In genomic region chr10:120582497-120582896, GRCm38 (mm10) we compare ENCODE assay signal across 9 mouse cellular contexts.
DNase-seq lines count a peak whose midpoint lies in the region; ATAC-seq and TF ChIP-seq lines count a peak whose summit lies in the region.
"Had no signal": no experiment of that assay in that cellular context is flagged by ENCODE, and none has a peak within 500 bp of the region (broad histone marks: within the 10 kb centered on the region; RNA-seq: fewer than 3 reads in every experiment).

No protein-coding gene starts in this region.

- H3K9ac ChIP-seq in liver, adult 2 months (ENCODE audit: low read depth, low read length), result no peak overlapping the region
- H3K9ac ChIP-seq in liver, embryonic 11.5 days (ENCODE audit: low read depth, low read length), result no peak overlapping the region
- no peak overlapping the region for H3K9ac ChIP-seq in heart, embryonic 16.5 days (ENCODE audit: low read length)
- H3K9ac ChIP-seq in forebrain, embryonic 13.5 days, result no peak overlapping the region
- H3K9ac ChIP-seq: limb, embryonic 15.5 days had no signal

- POLR2A ChIA-PET in Patski (lab: Charles Lee), result interaction anchor here (0.5 kb wide), 1 partner anchor 273 kb away, joined by 3 read pairs; no protein-coding TSS in a partner anchor

- H3K36me3 ChIP-seq in liver, adult 2 months (ENCODE audit: control insufficient read depth, insufficient read depth, low read length), result no peaks in the 10 kb centered on the region
- no peaks in the 10 kb centered on the region for H3K36me3 ChIP-seq in liver, embryonic 11.5 days (ENCODE audit: control insufficient read depth, insufficient read depth, low read length)
- H3K36me3 ChIP-seq in heart, embryonic 16.5 days (ENCODE audit: control insufficient read depth, insufficient read depth), result no peaks in the 10 kb centered on the region
- H3K36me3 ChIP-seq in forebrain, embryonic 13.5 days (ENCODE audit: poor library complexity, severe bottlenecking), result no peaks in the 10 kb centered on the region
- H3K36me3 ChIP-seq: limb, embryonic 15.5 days had no signal

- no peak overlapping the region for H3K27ac ChIP-seq in liver, adult 2 months (replicated peaks; ENCODE audit: insufficient read depth, low read depth, low read length)
- no peak overlapping the region for H3K27ac ChIP-seq in liver, embryonic 11.5 days (ENCODE audit: low read depth, low read length)
- no peak overlapping the region for H3K27ac ChIP-seq in heart, embryonic 16.5 days (ENCODE audit: low read length)
- H3K27ac ChIP-seq in forebrain, embryonic 13.5 days, result no peak overlapping the region
- H3K27ac ChIP-seq: limb, embryonic 15.5 days had no signal

- no peak for ATAC-seq in liver, embryonic 11.5 days (replicated peaks; ENCODE audit: low FRiP score)
- ATAC-seq in Patski, result peak; percentile 54
- no peak for ATAC-seq in heart, embryonic 16.5 days (replicated peaks; ENCODE audit: extremely low read depth, insufficient read depth, low FRiP score)
- ATAC-seq in forebrain, embryonic 13.5 days, result no peak

- H3K4me1 ChIP-seq in liver, adult 2 months (ENCODE audit: control insufficient read depth, insufficient read depth, low read length), result no peaks in the 10 kb centered on the region
- 0 out of 2 replicates have a peak, but pooled peaks cover 3% of the 10 kb centered on the region for H3K4me1 ChIP-seq in liver, embryonic 11.5 days (replicated peaks; ENCODE audit: control insufficient read depth, insufficient read depth, low read length)
- H3K4me1 ChIP-seq in heart, embryonic 16.5 days (ENCODE audit: control insufficient read depth, insufficient read depth, low read length), result peaks cover 7% of the 10 kb centered on the region
- H3K4me1 ChIP-seq in forebrain, embryonic 13.5 days, result peaks cover 14% of the 10 kb centered on the region
- H3K4me1 ChIP-seq: limb, embryonic 15.5 days had no signal

- no peak overlapping the region for H3K4me2 ChIP-seq in liver, embryonic 11.5 days
- peak overlapping the region; percentile 47 for H3K4me2 ChIP-seq in heart, embryonic 16.5 days (ENCODE audit: low read depth, low read length)
- no peak overlapping the region for H3K4me2 ChIP-seq in forebrain, embryonic 13.5 days
- H3K4me2 ChIP-seq: limb, embryonic 15.5 days had no signal

- in situ Hi-C loops in Patski (cut with MboI; ENCODE audit: low pct_unique_long_range_greater_than_20kb), result loop anchor here (5.0 to 10.0 kb wide), 3 partner anchors 105 to 282 kb away; partner anchors contain the start of gene Hmga2

- no peaks in the 10 kb centered on the region for H3K27me3 ChIP-seq in liver, adult 2 months (ENCODE audit: control insufficient read depth, insufficient read depth, low read length)
- H3K27me3 ChIP-seq in liver, embryonic 11.5 days (replicated peaks; ENCODE audit: control insufficient read depth, insufficient read depth, low read length), result no peaks in the 10 kb centered on the region
- no peaks in the 10 kb centered on the region for H3K27me3 ChIP-seq in Patski
- no peaks in the 10 kb centered on the region for H3K27me3 ChIP-seq in heart, embryonic 16.5 days (ENCODE audit: control insufficient read depth, insufficient read depth, low read length)
- no peaks in the 10 kb centered on the region for H3K27me3 ChIP-seq in forebrain, embryonic 13.5 days
- H3K27me3 ChIP-seq: limb, embryonic 15.5 days had no signal

- peak; percentile 59 for DNase-seq in liver, adult 2 months (ENCODE audit: extremely low read depth, low read depth, low spot score)
- DNase-seq in liver, embryonic 11.5 days (ENCODE audit: low spot score), result no peak
- peak; percentile 87 for DNase-seq in Patski (ENCODE audit: low read depth, low spot score)
- DNase-seq in kidney, postnatal 4 days, result peak; percentile 79 to 84
- no peak for DNase-seq in left cerebral cortex, adult 18-20 months (ENCODE audit: low spot score in 2 of 2)
- DNase-seq: cerebellum, postnatal 25 days had no signal

- H3K79me2 ChIP-seq in liver, adult 2 months (ENCODE audit: control insufficient read depth, insufficient read depth, low read length), result no peaks in the 10 kb centered on the region

- WGBS in liver, adult 2 months, result 12% methylated on average over 7 of the region's 7 CpGs
- WGBS in liver, embryonic 11.5 days, result 25% methylated on average over 7 of the region's 7 CpGs
- 10% methylated on average over 7 of the region's 7 CpGs for WGBS in heart, embryonic 16.5 days
- 70% methylated on average over 7 of the region's 7 CpGs for WGBS in forebrain, embryonic 13.5 days

- TF ChIP-seq CTCF in liver, adult 2 months (IDR thresholded peaks at IDR 0.05; ENCODE audit: low read depth, low read length), result no peak
- TF ChIP-seq CTCF in Patski (IDR thresholded peaks at IDR 0.05), result no peak

- CTCF ChIA-PET in Patski (lab: Charles Lee), result interaction anchor here (1.0 kb wide), 1 partner anchor 10 kb away, joined by 4 read pairs; no protein-coding TSS in a partner anchor

- H3K9me3 ChIP-seq in liver, embryonic 11.5 days (ENCODE audit: control insufficient read depth, low read length), result no peaks in the 10 kb centered on the region
- H3K9me3 ChIP-seq in heart, embryonic 16.5 days (replicated peaks; ENCODE audit: control insufficient read depth, low read length), result no peaks in the 10 kb centered on the region
- H3K9me3 ChIP-seq in forebrain, embryonic 13.5 days (replicated peaks), result no peaks in the 10 kb centered on the region
- H3K9me3 ChIP-seq: limb, embryonic 15.5 days had no signal

- TF ChIP-seq POLR2A in liver, adult 2 months (IDR thresholded peaks at IDR 0.05; ENCODE audit: extremely low read depth, insufficient read depth, low read length), result no peak

- no peak overlapping the region for H3K4me3 ChIP-seq in liver, adult 2 months (ENCODE audit: insufficient read depth, low read depth, low read length)
- no peak overlapping the region for H3K4me3 ChIP-seq in liver, embryonic 11.5 days (ENCODE audit: low read depth, low read length)
- no peak overlapping the region for H3K4me3 ChIP-seq in heart, embryonic 16.5 days (ENCODE audit: low read length)
- no peak overlapping the region for H3K4me3 ChIP-seq in forebrain, embryonic 13.5 days
- H3K4me3 ChIP-seq: limb, embryonic 15.5 days had no signal

Comparison
In these comparisons a context has a peak if more than half of its experiments do, and no peak if none do; other contexts are left out.
1. DNase-seq: peak in liver, adult 2 months (single experiment), Patski (single experiment) and kidney, postnatal 4 days (2 of 2); none in liver, embryonic 11.5 days (single experiment) and left cerebral cortex, adult 18-20 months (0 of 2).